Mouse (Mus musculus): ENCODE measurements around the gene Gm15155.
"Not testable (repeated sequence)": the region's sequence is repeated elsewhere in the genome, so short reads cannot be mapped to it uniquely, and the experiment has no call there.

The Gm15155 gene

DNA sequence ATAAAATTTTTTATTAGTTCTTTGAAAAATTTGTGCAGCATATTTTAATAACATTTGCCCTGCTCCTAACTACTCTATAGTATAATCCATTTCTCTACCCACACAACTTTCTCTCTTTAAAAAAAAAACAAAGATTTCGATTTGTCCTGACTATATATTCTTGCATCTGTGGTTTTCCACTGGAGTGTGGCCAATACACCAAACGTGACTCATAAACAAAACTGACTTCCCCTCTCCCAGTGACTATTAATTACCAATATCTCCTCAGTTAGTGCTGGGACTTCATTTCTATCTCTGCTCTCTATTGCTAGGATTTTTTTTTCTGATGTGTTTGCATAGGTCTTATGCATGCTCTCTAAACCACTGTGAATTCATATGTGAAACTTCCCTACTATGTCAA lies 531.2 kb downstream of the Gm15155 start:
- DNase-seq, result no peak

DNA sequence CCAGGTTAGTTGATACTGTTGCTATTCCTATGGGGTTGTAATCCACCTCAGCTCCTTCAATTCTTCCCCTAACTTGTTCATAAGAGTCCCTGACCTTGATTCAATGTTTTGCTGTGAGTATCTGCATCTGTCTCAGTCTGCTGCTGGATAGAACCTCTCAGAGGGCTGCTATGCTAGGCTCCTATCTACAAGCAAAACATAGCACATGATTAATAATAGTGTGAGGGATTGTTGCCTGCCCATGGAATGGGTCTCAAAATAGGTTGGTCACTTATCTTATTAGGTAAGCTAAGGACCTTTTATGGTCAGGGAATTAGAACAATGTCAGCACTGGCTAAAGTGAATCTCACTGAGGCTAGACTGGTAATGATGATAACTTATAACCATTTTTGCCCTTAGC lies 547.0 kb downstream of the Gm15155 start:
- no peak for DNase-seq

DNA sequence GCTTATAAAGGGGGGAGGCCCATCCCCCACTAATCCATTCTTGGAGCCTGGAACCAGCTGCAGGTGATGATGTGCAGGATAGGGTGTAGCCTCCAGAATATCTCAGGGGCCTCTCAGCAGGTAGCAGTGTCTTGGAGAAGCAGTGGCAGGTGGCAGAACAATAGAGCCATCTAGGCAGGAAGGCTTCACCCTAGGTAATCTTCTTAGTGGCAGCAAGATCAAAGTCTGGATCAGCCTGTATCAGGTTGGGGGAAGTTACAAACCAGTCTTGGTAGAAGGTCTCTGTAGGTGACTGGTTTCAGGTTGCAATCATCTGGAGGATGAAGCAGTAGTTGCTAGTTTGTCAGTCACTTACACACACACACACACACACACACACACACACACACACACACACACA lies 679.3 kb downstream of the Gm15155 start:
- not testable (repeated sequence) for DNase-seq
